Mouse (Mus musculus) forebrain, embryonic 15.5 days (tissue): ENCODE measurements around the gene Paqr5. TPM values are rescaled to one million over a fixed set of nuclear protein-coding genes. Genes with fewer than 3 reads are reported as not detected.
A peak's percentile ranks its signal among the peaks of the same experiment; 100 is the strongest.

ENCODE experiments used
- ATAC-seq: fragments of 200-750 bp; cut with Nextera tagmentation; replicated peaks from 2 replicates; pipeline ENCODE4 v1.8.0; 2017; ENCODE audit warnings: mild to moderate bottlenecking, moderate TSS enrichment, moderate library complexity
- H3K27ac ChIP-seq: fragments of 300-500 bp; sonication (generic); replicated peaks from 2 replicates; pipeline ENCODE4 v1.5.1; 2015; ENCODE audit warnings: mild to moderate bottlenecking, inconsistent platforms
- H3K27me3 ChIP-seq: fragments of 300-500 bp; sonication (generic); 2 replicates; pipeline ENCODE4 v1.6.1; 2015; ENCODE audit warnings: inconsistent platforms
- H3K36me3 ChIP-seq: fragments of 300-500 bp; sonication (generic); 2 replicates; pipeline ENCODE4 v1.6.1; 2015; ENCODE audit warnings: mild to moderate bottlenecking, inconsistent platforms
- H3K4me1 ChIP-seq: fragments of 300-500 bp; sonication (generic); 2 replicates; pipeline ENCODE4 v1.6.1; 2015; ENCODE audit warnings: inconsistent platforms
- H3K4me2 ChIP-seq: fragments of 300-500 bp; sonication (generic); replicated peaks from 2 replicates; pipeline ENCODE4 v1.6.1; 2015; ENCODE audit warnings: mild to moderate bottlenecking, inconsistent platforms
- H3K4me3 ChIP-seq: fragments of 300-500 bp; sonication (generic); 2 replicates; pipeline ENCODE4 v1.5.1; 2015; ENCODE audit warnings: mild to moderate bottlenecking, inconsistent platforms
- H3K9ac ChIP-seq: fragments of 300-500 bp; sonication (generic); replicated peaks from 2 replicates; pipeline ENCODE4 v1.6.1; 2015; ENCODE audit warnings: mild to moderate bottlenecking, inconsistent platforms
- H3K9me3 ChIP-seq: fragments of 300-500 bp; sonication (generic); 2 replicates; pipeline ENCODE4 v1.6.1; 2016; ENCODE audit warnings: inconsistent platforms
- WGBS: fragments of 180-500 bp; shearing (Covaris S2); methylation state at CpG from one replicate; pipeline ENCODE4 v1.1.7; 2015; ENCODE audit warnings: mixed read lengths; 5-methylcytosine and 5-hydroxymethylcytosine counted together
- polyA plus RNA-seq: library from polyadenylated mRNA; unstranded; fragments of >200 nt; fragmentation: Nextera tagmentation; extraction: Ambion mirVana; gene quantifications from 2 replicates; pipeline ENCODE4 v1.2.1, GENCODE M21; 2015

Paqr5 gene
- polyA plus RNA-seq = 0.17 and 0.29 TPM in 2 replicates

DNA sequence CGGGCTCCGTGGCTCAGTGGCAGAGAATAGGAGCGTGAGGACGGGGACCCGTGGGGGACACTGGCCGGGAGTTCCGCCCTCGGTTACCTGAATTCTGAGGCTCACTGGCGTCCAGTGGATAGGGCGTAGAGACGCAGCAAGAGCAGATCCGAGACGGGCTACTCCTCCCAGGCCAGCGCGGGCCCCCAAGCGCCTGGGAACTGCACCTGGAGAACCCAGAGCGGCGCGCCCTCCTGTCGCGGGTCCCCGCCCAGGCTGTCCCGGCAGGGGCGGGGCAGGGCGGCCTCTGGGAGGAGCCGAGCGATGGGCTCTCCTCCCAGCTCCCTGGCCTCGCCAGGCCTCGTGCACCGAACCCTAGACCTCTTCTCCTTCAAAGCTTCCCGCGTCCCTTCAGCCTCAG lies at the start of gene Paqr5:
Gene Paqr5 (minus strand): TSS at position 257 of the 400 bp plus-strand sequence.
- Histone ChIP-seq H3K36me3 (no peaks in the 10 kb centered on the region), H3K4me2 (peak within 1 kb of the TSS; percentile 64), H3K4me3 (peak within 1 kb of the TSS; percentile 36), H3K27me3 (peaks cover 18% of the 10 kb centered on the region), H3K9me3 (no peaks in the 10 kb centered on the region), H3K9ac (peak within 1 kb of the TSS; percentile 14), H3K4me1 (peaks cover 9% of the 10 kb centered on the region), H3K27ac (no peak within 1 kb of the TSS)
- ATAC-seq = no peak
- WGBS = 2% methylated on average over 32 of the region's 32 CpGs

DNA sequence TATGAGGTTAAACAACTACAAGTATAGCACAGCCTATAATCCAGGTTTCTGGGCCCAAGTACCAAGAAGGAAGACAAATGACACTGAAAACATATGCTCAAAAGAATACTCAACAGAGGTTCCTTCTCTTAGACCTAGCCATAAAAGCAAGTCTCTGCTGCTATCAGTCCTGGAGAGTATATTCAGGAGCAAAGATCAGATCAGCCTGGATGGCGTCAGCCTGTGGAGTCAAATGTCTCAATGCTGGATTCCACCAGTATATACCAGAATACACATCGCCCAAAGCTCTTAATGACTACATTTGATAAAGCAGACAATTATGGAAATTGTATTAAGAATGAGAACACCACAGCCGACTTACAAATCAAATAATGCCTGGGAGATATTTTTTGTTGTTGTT lies 35.6 kb upstream of the Paqr5 start:
- Histone ChIP-seq H3K4me2 (no peak overlapping the region), H3K9me3 (no peaks in the 10 kb centered on the region), H3K4me3 (no peak overlapping the region), H3K36me3 (no peaks in the 10 kb centered on the region), H3K27me3 (no peaks in the 10 kb centered on the region), H3K27ac (no peak overlapping the region), H3K9ac (no peak overlapping the region), H3K4me1 (no peaks in the 10 kb centered on the region)
- ATAC-seq = no peak
- WGBS = 95% methylated on average over 3 of the region's 3 CpGs

DNA sequence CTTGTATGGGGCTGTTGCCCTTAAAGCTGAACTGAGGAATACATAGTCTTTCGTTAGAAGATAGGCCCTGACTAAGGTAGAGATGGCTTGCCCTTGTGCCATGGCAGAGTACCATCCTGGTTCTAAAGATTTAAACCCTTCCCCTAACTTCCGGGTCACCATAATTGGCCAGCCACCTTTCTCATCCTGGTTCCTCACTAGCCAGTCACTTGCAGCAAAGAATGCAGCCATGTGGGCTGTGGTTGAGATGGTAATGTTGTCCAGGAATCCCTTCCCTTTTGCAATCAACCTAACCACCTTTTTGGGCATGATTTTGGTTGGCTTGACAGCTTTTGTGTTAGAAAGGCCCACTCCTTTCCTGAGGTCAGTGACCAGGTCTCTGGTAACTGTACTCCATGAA lies 33.8 kb upstream of the Paqr5 start:
- ATAC-seq = no peak
- H3K4me1 ChIP-seq = no peaks in the 10 kb centered on the region
- no peaks in the 10 kb centered on the region for H3K27me3 ChIP-seq
- no peak overlapping the region for H3K9ac ChIP-seq
- H3K27ac ChIP-seq = no peak overlapping the region
- WGBS = 86% methylated on average over 2 of the region's 2 CpGs
- H3K9me3 ChIP-seq = no peaks in the 10 kb centered on the region
- H3K36me3 ChIP-seq = no peaks in the 10 kb centered on the region
- H3K4me3 ChIP-seq = no peak overlapping the region
- H3K4me2 ChIP-seq = no peak overlapping the region

DNA sequence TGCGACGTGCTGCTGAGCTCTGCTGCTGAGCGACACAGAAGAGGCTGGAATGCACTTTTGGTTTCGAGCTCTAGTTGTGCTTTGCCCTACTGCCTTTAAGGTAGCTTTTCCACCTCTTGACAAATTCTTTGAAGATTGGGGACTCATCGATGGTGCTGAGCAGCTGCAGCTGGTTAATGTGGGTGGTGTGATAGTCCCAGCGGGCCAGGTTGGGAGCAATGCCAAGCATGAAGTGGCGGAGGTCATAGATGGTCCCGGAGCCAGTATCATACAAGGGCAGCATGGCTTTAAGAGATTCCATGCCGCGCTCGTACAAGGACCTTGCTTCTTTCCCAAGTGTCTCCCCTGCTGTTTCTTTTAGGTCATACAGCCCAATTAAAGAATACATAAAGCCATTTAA lies 33.3 kb upstream of the Paqr5 start:
- no peaks in the 10 kb centered on the region for H3K36me3 ChIP-seq
- no peak for ATAC-seq
- WGBS = 81% methylated on average over 11 of the region's 11 CpGs
- no peaks in the 10 kb centered on the region for H3K27me3 ChIP-seq
- no peak overlapping the region for H3K9ac ChIP-seq
- no peak overlapping the region for H3K27ac ChIP-seq
- H3K4me2 ChIP-seq = no peak overlapping the region
- H3K4me3 ChIP-seq = no peak overlapping the region
- H3K9me3 ChIP-seq = no peaks in the 10 kb centered on the region
- H3K4me1 ChIP-seq = no peaks in the 10 kb centered on the region

DNA sequence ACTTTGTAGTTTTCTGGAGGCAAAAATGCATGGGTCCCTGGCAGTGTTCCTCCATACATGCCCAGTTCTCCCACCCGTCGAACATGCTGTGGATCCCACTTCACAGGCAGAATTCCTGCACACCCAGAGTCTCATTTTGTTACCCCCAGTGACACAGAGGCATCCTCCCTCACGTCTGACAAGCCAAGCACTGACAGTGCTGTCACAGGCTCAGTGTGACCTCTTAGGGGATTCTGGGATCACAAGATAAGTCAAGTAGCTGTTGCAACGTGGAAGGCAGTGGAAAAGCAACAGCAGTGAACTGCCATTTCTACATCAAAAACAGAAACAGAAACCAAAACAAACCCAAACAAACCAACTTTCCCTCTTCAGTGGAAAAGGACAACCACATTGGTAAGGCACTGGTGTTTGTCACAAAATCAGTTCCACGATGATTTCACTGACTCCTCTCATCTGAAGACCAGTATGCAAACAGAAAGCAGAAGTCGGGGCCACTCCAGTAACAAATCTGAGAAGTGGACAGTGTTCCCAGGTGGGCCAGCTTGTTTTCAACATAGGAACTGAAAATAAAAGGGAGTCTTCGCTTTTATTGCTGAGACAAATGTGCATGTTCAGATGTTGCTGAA lies 31.3 kb upstream of the Paqr5 start:
- Histone ChIP-seq H3K9me3 (no peaks in the 10 kb centered on the region), H3K27me3 (no peaks in the 10 kb centered on the region), H3K27ac (no peak overlapping the region), H3K36me3 (no peaks in the 10 kb centered on the region), H3K4me2 (no peak overlapping the region), H3K9ac (no peak overlapping the region), H3K4me1 (no peaks in the 10 kb centered on the region), H3K4me3 (no peak overlapping the region)
- 79% methylated on average over 7 of the region's 7 CpGs for WGBS
- ATAC-seq = no peak

DNA sequence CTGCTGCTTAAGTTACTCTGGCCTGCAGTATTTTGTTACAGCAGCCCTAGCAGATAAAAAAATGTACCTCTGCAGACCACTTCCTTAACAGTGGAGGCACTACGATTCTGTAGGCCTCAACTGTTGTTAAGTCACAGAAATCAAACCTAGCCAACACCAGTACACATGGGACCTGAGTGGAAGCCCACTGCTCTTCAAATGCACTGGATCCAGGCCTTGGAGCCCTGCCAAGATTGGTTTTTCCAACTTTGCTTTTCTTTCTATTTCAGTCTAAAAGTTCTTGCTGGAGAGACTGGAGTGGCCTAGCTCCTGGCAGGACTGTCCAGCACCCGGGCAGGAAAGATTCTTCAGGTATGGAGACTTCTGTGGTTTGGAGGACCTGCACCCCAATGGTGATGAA lies 29.6 kb upstream of the Paqr5 start:
- Histone ChIP-seq H3K9me3 (no peaks in the 10 kb centered on the region), H3K27me3 (no peaks in the 10 kb centered on the region), H3K4me2 (no peak overlapping the region), H3K4me1 (no peaks in the 10 kb centered on the region), H3K4me3 (no peak overlapping the region), H3K27ac (no peak overlapping the region), H3K36me3 (no peaks in the 10 kb centered on the region), H3K9ac (no peak overlapping the region)
- WGBS = 88% methylated on average over 2 of the region's 2 CpGs
- ATAC-seq = no peak

DNA sequence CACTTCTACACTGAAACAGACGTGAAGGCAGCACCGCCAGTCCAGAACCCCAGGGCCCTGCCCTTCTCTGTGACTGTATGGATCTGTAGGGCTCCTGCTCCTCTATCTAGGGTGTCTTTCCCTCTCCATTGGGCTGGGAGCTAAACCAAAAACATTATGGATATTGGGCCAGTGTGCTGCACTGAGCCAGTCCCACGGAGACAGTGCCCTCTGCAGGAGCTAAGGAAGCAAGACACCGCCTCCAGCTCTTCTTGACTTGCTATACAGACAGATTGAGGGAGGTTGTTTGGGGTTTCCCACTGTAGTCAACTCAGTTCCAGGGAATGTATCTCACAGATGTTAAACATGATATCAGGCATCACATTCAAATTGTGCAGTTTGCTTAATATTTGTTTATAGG lies 24.1 kb upstream of the Paqr5 start:
- Histone ChIP-seq H3K4me1 (no peaks in the 10 kb centered on the region), H3K27me3 (no peaks in the 10 kb centered on the region), H3K4me3 (no peak overlapping the region), H3K4me2 (no peak overlapping the region), H3K36me3 (no peaks in the 10 kb centered on the region), H3K27ac (no peak overlapping the region), H3K9me3 (no peaks in the 10 kb centered on the region), H3K9ac (no peak overlapping the region)
- 50% methylated on average over 4 of the region's 4 CpGs for WGBS
- ATAC-seq = no peak

DNA sequence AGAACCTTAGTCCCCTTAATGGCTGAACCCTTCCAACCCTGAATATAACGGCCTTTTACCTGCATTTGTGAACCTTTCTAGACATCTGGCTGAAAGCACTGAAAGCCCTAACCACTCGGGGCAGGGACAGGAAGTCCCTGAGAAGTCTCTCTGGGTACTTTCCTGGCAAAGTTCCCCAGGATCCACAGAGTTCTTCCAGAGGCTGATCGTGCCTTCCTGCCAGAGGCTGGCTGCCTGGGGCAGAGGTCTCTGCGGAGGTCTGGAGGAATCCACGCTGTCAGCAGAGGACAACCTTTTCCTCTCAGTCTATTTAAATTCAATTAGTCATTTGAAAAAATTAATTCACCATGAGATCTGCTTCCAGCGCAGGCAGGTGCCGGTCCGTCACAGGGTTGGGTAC lies 22.5 kb upstream of the Paqr5 start:
- ATAC-seq = no peak
- H3K36me3 ChIP-seq = no peaks in the 10 kb centered on the region
- H3K4me1 ChIP-seq = no peaks in the 10 kb centered on the region
- no peak overlapping the region for H3K27ac ChIP-seq
- no peak overlapping the region for H3K9ac ChIP-seq
- H3K4me2 ChIP-seq = no peak overlapping the region
- no peak overlapping the region for H3K4me3 ChIP-seq
- H3K9me3 ChIP-seq = no peaks in the 10 kb centered on the region
- no peaks in the 10 kb centered on the region for H3K27me3 ChIP-seq
- 70% methylated on average over 8 of the region's 8 CpGs for WGBS

DNA sequence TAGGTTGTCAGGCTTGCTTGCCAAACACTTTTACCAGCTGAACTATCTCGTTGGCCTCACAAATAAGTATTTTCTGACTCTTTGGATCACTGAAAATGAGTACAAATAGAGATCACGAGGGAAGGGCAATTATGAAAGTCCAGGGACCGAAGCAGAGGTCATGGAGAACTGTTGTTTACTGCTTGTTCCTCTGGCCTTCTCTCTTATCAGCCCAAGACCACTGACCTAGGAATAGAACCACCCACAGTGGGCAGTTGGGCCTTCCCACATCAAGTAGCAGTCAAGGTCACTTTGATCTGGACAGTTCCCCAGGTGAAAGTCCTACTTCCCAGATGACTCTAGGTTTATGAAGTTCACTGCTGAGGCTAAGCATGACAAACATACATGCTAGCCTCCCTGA lies 15.5 kb upstream of the Paqr5 start:
- no peak overlapping the region for H3K9ac ChIP-seq
- no peak for ATAC-seq
- WGBS = 86% methylated on average over 3 of the region's 3 CpGs
- H3K27ac ChIP-seq = no peak overlapping the region
- H3K4me3 ChIP-seq = no peak overlapping the region
- no peaks in the 10 kb centered on the region for H3K4me1 ChIP-seq
- no peak overlapping the region for H3K4me2 ChIP-seq
- no peaks in the 10 kb centered on the region for H3K36me3 ChIP-seq
- no peaks in the 10 kb centered on the region for H3K27me3 ChIP-seq
- H3K9me3 ChIP-seq = no peaks in the 10 kb centered on the region

DNA sequence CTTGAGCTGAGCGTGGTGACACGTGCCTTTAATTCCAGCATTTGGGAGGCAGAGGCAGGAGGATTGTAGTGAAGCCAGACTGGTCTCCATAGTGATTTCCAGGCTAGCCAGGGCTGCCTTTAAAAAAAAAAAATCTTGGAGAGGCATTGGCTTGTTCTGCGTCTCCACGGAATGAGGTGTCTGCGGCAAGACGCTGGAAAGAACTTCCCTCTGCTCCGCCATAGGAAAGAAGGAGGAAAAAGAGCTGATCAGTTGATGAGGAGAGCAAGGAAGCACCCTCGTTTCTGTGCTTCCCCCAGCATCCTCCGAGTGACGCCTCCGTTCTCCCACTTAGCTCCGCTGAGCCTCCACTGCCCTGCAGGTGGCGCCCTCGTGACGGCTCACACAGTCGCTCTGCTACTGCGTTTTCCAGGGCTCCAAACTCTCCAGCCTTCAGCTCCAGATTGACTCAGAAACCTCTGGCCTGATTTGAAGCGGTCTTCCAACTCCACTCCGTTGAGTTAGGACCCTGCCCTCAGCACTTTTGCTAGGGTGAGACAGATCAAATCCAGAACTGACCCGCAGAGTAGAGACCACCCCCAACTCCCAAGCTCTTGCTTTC lies 13.5 kb upstream of the Paqr5 start:
- H3K27me3 ChIP-seq = no peaks in the 10 kb centered on the region
- H3K36me3 ChIP-seq = no peaks in the 10 kb centered on the region
- no peaks in the 10 kb centered on the region for H3K9me3 ChIP-seq
- no peaks in the 10 kb centered on the region for H3K4me1 ChIP-seq
- no peak overlapping the region for H3K27ac ChIP-seq
- H3K9ac ChIP-seq = no peak overlapping the region
- ATAC-seq = peak; percentile 80
- H3K4me2 ChIP-seq = peak overlapping the region; percentile 27; the same call in 1 of the 2 replicates
- H3K4me3 ChIP-seq = peak overlapping the region; percentile 13
- WGBS = 4% methylated on average over 20 of the region's 20 CpGs

DNA sequence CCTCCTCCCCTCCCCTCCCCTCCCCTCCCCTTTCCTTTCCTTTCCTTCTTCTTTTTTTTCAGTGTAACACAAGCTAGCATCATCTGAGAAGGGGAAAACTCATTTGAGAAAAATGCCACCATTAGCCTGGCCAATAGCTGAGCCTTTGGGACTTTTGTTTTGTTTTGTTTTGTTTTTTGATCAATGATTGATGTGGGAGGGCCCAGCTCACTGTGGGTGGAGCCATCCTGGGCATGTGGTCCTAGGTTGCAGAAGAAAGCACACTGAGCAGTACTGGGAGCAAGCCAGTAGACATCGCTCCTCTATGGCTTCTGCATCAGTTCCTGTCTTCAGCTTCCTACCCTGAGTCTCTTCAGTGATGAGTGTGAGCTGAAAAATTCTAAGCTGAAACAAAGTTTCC lies 9.2 kb upstream of the Paqr5 start:
- no peak for ATAC-seq
- Histone ChIP-seq H3K9ac (no peak overlapping the region), H3K4me1 (no peaks in the 10 kb centered on the region), H3K4me3 (no peak overlapping the region), H3K36me3 (no peaks in the 10 kb centered on the region), H3K4me2 (no peak overlapping the region), H3K27me3 (no peaks in the 10 kb centered on the region), H3K9me3 (no peaks in the 10 kb centered on the region), H3K27ac (no peak overlapping the region)
- 65% methylated on average over 1 of the region's 1 CpGs for WGBS

DNA sequence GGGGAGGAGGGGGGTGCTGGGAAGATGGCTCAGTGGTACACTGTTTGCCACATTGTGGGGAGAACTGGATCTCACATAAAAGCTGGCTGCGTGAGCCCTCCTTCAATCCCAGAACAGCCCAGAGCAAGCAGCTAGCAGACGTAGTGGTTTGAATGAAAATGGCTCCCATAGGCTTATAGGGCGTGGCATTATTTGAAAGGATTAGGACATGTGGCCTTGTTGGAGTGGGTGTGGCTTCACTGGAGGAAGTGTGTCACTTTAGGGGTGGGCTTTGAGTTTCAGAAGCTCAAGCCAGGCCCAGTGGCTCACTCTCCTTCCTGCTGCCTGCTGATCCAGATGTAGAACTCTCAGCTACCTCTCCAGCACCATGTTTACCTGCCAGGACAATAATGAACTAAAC lies 5.5 kb upstream of the Paqr5 start:
- Histone ChIP-seq H3K9me3 (no peaks in the 10 kb centered on the region), H3K27me3 (peaks cover 2% of the 10 kb centered on the region), H3K9ac (no peak overlapping the region), H3K27ac (no peak overlapping the region), H3K4me3 (no peak overlapping the region), H3K4me1 (no peaks in the 10 kb centered on the region), H3K4me2 (no peak overlapping the region), H3K36me3 (no peaks in the 10 kb centered on the region)
- ATAC-seq = no peak
- WGBS = 91% methylated on average over 3 of the region's 3 CpGs

DNA sequence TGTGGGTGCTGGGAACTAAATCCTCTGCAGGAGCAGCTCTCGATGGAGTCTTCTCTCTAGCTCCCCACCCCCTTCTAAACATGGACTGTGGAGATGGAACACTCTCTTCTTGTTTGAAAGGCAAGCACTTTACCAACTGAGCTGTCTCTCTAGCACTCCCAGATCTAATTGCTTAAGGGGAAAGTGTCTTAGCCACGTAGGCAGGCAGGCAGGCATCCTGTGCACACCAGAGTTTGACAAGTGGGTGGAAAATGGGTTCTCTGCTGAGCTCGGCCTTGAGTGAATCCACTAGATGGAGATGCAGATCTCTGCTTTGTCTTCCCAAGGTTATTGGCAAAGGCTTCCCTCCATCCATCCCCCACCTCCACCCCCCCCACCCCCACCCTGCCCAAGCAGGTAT lies 1.4 kb upstream of the Paqr5 start:
- Histone ChIP-seq H3K36me3 (no peaks in the 10 kb centered on the region), H3K4me1 (peaks cover 9% of the 10 kb centered on the region), H3K4me3 (no peak overlapping the region), H3K27ac (no peak overlapping the region), H3K4me2 (no peak overlapping the region), H3K27me3 (peaks cover 18% of the 10 kb centered on the region), H3K9me3 (no peaks in the 10 kb centered on the region), H3K9ac (no peak overlapping the region)
- no peak for ATAC-seq
- WGBS = 53% methylated on average over 3 of the region's 3 CpGs
